Mouse (Mus musculus): ENCODE measurements around the gene B3galt1. TPM values are rescaled to one million over a fixed set of nuclear protein-coding genes. Genes with fewer than 3 reads are reported as not detected.

The B3galt1 gene
- polyA plus RNA-seq, 1 experiment: not detected

- TF ChIP-seq TAL1 (IDR thresholded peaks at IDR 0.05; ENCODE audit: low read length): no peak
- Histone ChIP-seq H3K9me3 (ENCODE audit: control insufficient read depth, low read length) (no peaks in the 10 kb centered on the region), H3K27me3 (ENCODE audit: control insufficient read depth) (no peaks in the 10 kb centered on the region), H3K4me1 (ENCODE audit: control insufficient read depth) (no peaks in the 10 kb centered on the region), H3K36me3 (ENCODE audit: control insufficient read depth) (no peaks in the 10 kb centered on the region), H3K4me3 (replicated peaks) (no peak overlapping the region)
Measured at GRCm38 (mm10) chr2:67873368-67873767, 307.7 kb downstream of the B3galt1 start.

GRCm38 (mm10) chr2:67879836-67880235 lies 314.2 kb downstream of the B3galt1 start:
- Histone ChIP-seq H3K36me3 (ENCODE audit: control insufficient read depth) (no peaks in the 10 kb centered on the region), H3K27me3 (ENCODE audit: control insufficient read depth) (no peaks in the 10 kb centered on the region), H3K9me3 (ENCODE audit: control insufficient read depth, low read length) (no peaks in the 10 kb centered on the region), H3K4me3 (replicated peaks) (no peak overlapping the region), H3K4me1 (ENCODE audit: control insufficient read depth) (no peaks in the 10 kb centered on the region)
- no peak for TF ChIP-seq GATA1 (IDR thresholded peaks at IDR 0.05; ENCODE audit: low read length)
- no peak for TF ChIP-seq TAL1 (IDR thresholded peaks at IDR 0.05; ENCODE audit: low read length)

- Histone ChIP-seq H3K36me3 (ENCODE audit: control insufficient read depth) (no peaks in the 10 kb centered on the region), H3K4me1 (ENCODE audit: control insufficient read depth) (no peaks in the 10 kb centered on the region), H3K9me3 (ENCODE audit: control insufficient read depth, low read length) (no peaks in the 10 kb centered on the region), H3K4me3 (replicated peaks) (no peak overlapping the region), H3K27me3 (ENCODE audit: control insufficient read depth) (no peaks in the 10 kb centered on the region)
- TF ChIP-seq GATA1 (IDR thresholded peaks at IDR 0.05; ENCODE audit: low read length): no peak
- TF ChIP-seq TAL1 (IDR thresholded peaks at IDR 0.05; ENCODE audit: low read length): no peak
Measured at GRCm38 (mm10) chr2:67881713-67882281, 316.1 kb downstream of the B3galt1 start.

- no peaks in the 10 kb centered on the region for H3K27me3 ChIP-seq (ENCODE audit: control insufficient read depth)
- no peaks in the 10 kb centered on the region for H3K4me1 ChIP-seq (ENCODE audit: control insufficient read depth)
- no peaks in the 10 kb centered on the region for H3K36me3 ChIP-seq (ENCODE audit: control insufficient read depth)
- H3K9me3 ChIP-seq (ENCODE audit: control insufficient read depth, low read length): no peaks in the 10 kb centered on the region; the same call in 1 of the 2 replicates
- H3K4me3 ChIP-seq (replicated peaks): no peak overlapping the region
- TF ChIP-seq TAL1 (IDR thresholded peaks at IDR 0.05; ENCODE audit: low read length) (no peak), GATA1 (IDR thresholded peaks at IDR 0.05; ENCODE audit: low read length) (no peak)
Measured at GRCm38 (mm10) chr2:67897956-67898689, 332.5 kb downstream of the B3galt1 start.

GRCm38 (mm10) chr2:67901574-67901973 lies 335.9 kb downstream of the B3galt1 start:
- TF ChIP-seq GATA1 (IDR thresholded peaks at IDR 0.05; ENCODE audit: low read length) (no peak), TAL1 (IDR thresholded peaks at IDR 0.05; ENCODE audit: low read length) (no peak)
- H3K4me3 ChIP-seq (replicated peaks): no peak overlapping the region
- no peaks in the 10 kb centered on the region for H3K4me1 ChIP-seq (ENCODE audit: control insufficient read depth)
- H3K9me3 ChIP-seq (ENCODE audit: control insufficient read depth, low read length): no peaks in the 10 kb centered on the region; the same call in 1 of the 2 replicates
- no peaks in the 10 kb centered on the region for H3K27me3 ChIP-seq (ENCODE audit: control insufficient read depth)
- no peaks in the 10 kb centered on the region for H3K36me3 ChIP-seq (ENCODE audit: control insufficient read depth)

- Histone ChIP-seq H3K36me3 (ENCODE audit: control insufficient read depth) (no peaks in the 10 kb centered on the region), H3K4me1 (ENCODE audit: control insufficient read depth) (no peaks in the 10 kb centered on the region), H3K4me3 (replicated peaks) (no peak overlapping the region), H3K9me3 (ENCODE audit: control insufficient read depth, low read length) (no peaks in the 10 kb centered on the region), H3K27me3 (ENCODE audit: control insufficient read depth) (no peaks in the 10 kb centered on the region)
- TF ChIP-seq TAL1 (IDR thresholded peaks at IDR 0.05; ENCODE audit: low read length): no peak
Measured at GRCm38 (mm10) chr2:67902651-67903292, 337.1 kb downstream of the B3galt1 start.

- Histone ChIP-seq H3K4me1 (ENCODE audit: control insufficient read depth) (no peaks in the 10 kb centered on the region), H3K36me3 (ENCODE audit: control insufficient read depth) (no peaks in the 10 kb centered on the region), H3K9me3 (ENCODE audit: control insufficient read depth, low read length) (no peaks in the 10 kb centered on the region), H3K4me3 (replicated peaks) (no peak overlapping the region), H3K27me3 (ENCODE audit: control insufficient read depth) (no peaks in the 10 kb centered on the region)
- TF ChIP-seq GATA1 (IDR thresholded peaks at IDR 0.05; ENCODE audit: low read length) (no peak), TAL1 (IDR thresholded peaks at IDR 0.05; ENCODE audit: low read length) (no peak)
Measured at GRCm38 (mm10) chr2:67903769-67904168, 338.1 kb downstream of the B3galt1 start.

GRCm38 (mm10) chr2:67931994-67932393 lies 366.3 kb downstream of the B3galt1 start:
- Histone ChIP-seq H3K4me1 (ENCODE audit: control insufficient read depth) (no peaks in the 10 kb centered on the region), H3K9me3 (ENCODE audit: control insufficient read depth, low read length) (no peaks in the 10 kb centered on the region; the same call in 1 of the 2 replicates), H3K27me3 (ENCODE audit: control insufficient read depth) (no peaks in the 10 kb centered on the region), H3K4me3 (replicated peaks) (no peak overlapping the region), H3K36me3 (ENCODE audit: control insufficient read depth) (no peaks in the 10 kb centered on the region)
- no peak for TF ChIP-seq TAL1 (IDR thresholded peaks at IDR 0.05; ENCODE audit: low read length)
- no peak for TF ChIP-seq GATA1 (IDR thresholded peaks at IDR 0.05; ENCODE audit: low read length)

- Histone ChIP-seq H3K4me1 (ENCODE audit: control insufficient read depth) (no peaks in the 10 kb centered on the region), H3K4me3 (replicated peaks) (no peak overlapping the region), H3K36me3 (ENCODE audit: control insufficient read depth) (no peaks in the 10 kb centered on the region), H3K9me3 (ENCODE audit: control insufficient read depth, low read length) (peaks cover 2% of the 10 kb centered on the region; the same call in 1 of the 2 replicates), H3K27me3 (ENCODE audit: control insufficient read depth) (no peaks in the 10 kb centered on the region)
- TF ChIP-seq TAL1 (IDR thresholded peaks at IDR 0.05; ENCODE audit: low read length): no peak
- no peak for TF ChIP-seq GATA1 (IDR thresholded peaks at IDR 0.05; ENCODE audit: low read length)
Measured at GRCm38 (mm10) chr2:67948408-67948807, 382.7 kb downstream of the B3galt1 start.
